Mouse (Mus musculus): ENCODE data around the gene Fermt3. TPM values are rescaled to one million over a fixed set of nuclear protein-coding genes. Genes with fewer than 3 reads are reported as not detected.
"Not testable (repeated sequence)": the region's sequence is repeated elsewhere in the genome, so short reads cannot be mapped to it uniquely, and the experiment has no call there.

Gene Fermt3
- total RNA-seq (2022), result 10 to 100 TPM in 2 of 4 experiments, 1 to 10 TPM in 2; 6.4 to 10.8 (median 8.8) TPM

- DNase-seq, result no peak
These were observed at the start of gene Fermt3 for GRCm38 (mm10) chr19:7019191-7019590. Gene Fermt3, minus strand, starts transcription at chr19:7019469.

GRCm38 (mm10) chr19:7068136-7068535 lies 48.9 kb upstream of the Fermt3 start:
- peak; percentile 60 for DNase-seq

GRCm38 (mm10) chr19:7067344-7068050 lies 48.2 kb upstream of the Fermt3 start:
- DNase-seq, result no peak

GRCm38 (mm10) chr19:7066828-7067342 lies 47.6 kb upstream of the Fermt3 start:
- no peak for DNase-seq

GRCm38 (mm10) chr19:7066034-7066827 lies 47.0 kb upstream of the Fermt3 start:
- DNase-seq, result no peak

- peak; percentile 54 for DNase-seq
These were observed 45.3 kb upstream of the Fermt3 start for GRCm38 (mm10) chr19:7064571-7064970.

GRCm38 (mm10) chr19:7062916-7063315 lies 43.6 kb upstream of the Fermt3 start:
- no peak for DNase-seq

GRCm38 (mm10) chr19:7062110-7062509 lies 42.8 kb upstream of the Fermt3 start:
- no peak for DNase-seq

GRCm38 (mm10) chr19:7058541-7058940 lies 39.3 kb upstream of the Fermt3 start:
- no peak for DNase-seq

GRCm38 (mm10) chr19:7057722-7058207 lies 38.5 kb upstream of the Fermt3 start:
- DNase-seq, result peak; percentile 87

GRCm38 (mm10) chr19:7057126-7057721 lies 38.0 kb upstream of the Fermt3 start:
- peak; percentile 70 for DNase-seq

GRCm38 (mm10) chr19:7056248-7057087 lies 37.2 kb upstream of the Fermt3 start, which contains the start of gene Macrod1:
Gene Macrod1, plus strand, starts transcription at chr19:7056810.
- peak; percentile 77 for DNase-seq

GRCm38 (mm10) chr19:7055173-7055572 lies 35.9 kb upstream of the Fermt3 start:
- no peak for DNase-seq

GRCm38 (mm10) chr19:7054772-7055171 lies 35.5 kb upstream of the Fermt3 start:
- DNase-seq, result no peak

GRCm38 (mm10) chr19:7053382-7053781 lies 34.1 kb upstream of the Fermt3 start:
- DNase-seq, result not testable (repeated sequence)

- no peak for DNase-seq
These were observed 25.4 kb upstream of the Fermt3 start for GRCm38 (mm10) chr19:7044706-7045105.

- no peak for DNase-seq
These were observed 25.0 kb upstream of the Fermt3 start for GRCm38 (mm10) chr19:7044279-7044678.

GRCm38 (mm10) chr19:7041171-7041570 lies 21.9 kb upstream of the Fermt3 start:
- DNase-seq, result no peak

- DNase-seq, result no peak
These were observed 21.4 kb upstream of the Fermt3 start for GRCm38 (mm10) chr19:7040637-7041130.

- peak; percentile 100 for DNase-seq
These were observed 20.8 kb upstream of the Fermt3 start, which contains the start of gene Stip1 for GRCm38 (mm10) chr19:7039841-7040636. Gene Stip1, minus strand, starts transcription at chr19:7039967.
